In the genomic region with DNA sequence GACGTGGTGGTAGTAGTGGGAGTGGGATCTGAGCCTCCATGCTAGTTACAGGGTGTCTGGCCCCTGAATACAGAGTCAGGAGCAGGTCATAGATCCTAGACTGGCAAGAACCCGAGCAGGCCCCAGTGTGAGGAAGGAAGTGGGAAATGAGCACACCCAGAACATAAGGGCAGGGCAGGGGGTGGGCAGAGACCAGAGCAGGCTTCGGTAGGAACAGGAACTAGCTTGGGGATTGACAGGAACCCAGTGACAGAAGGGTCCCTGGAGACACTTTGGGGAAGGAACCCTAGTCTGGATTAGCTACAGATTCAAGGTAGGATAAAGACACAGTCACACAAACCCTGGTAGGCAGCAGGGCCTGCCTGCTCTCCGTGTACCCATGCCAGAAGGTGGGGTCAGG, we compare ENCODE assay signal across 8 mouse cellular contexts. TPM values are rescaled to one million over a fixed set of nuclear protein-coding genes. Genes with fewer than 3 reads are reported as not detected.
A peak's percentile ranks its signal among the peaks of the same experiment; 100 is the strongest.
DNase-seq lines count a peak whose midpoint lies in the region; ATAC-seq and TF ChIP-seq lines count a peak whose summit lies in the region.

No protein-coding gene starts in this region.

- peak overlapping the region; percentile 62; the same call in 1 of the 2 replicates for H3K4me3 ChIP-seq in cortical plate, adult 2 months (ENCODE audit: insufficient read depth, low read length)

- ATAC-seq in megakaryocyte progenitor cell, adult 5-6 weeks (replicated peaks; ENCODE audit: poor library complexity) = peak; percentile 30

- intact Hi-C loops in heart, postnatal 14 days (cut with DNase I) = loop anchor here (5.0 kb wide), 1 partner anchor 378 kb away; no protein-coding TSS in a partner anchor

- H3K4me1 ChIP-seq in cortical plate, adult 2 months (ENCODE audit: control insufficient read depth, insufficient read depth, low read length) = peaks cover 5% of the 10 kb centered on the region; the same call in 1 of the 2 replicates

- peak; percentile 57 for DNase-seq in cerebellum, adult 9-11 months
- no peak for DNase-seq in cerebellum, postnatal 4 days (ENCODE audit: low spot score in 2 of 2)
- DNase-seq in heart, postnatal 14 days = peak; percentile 37 to 43
- peak; percentile 34 to 56 for DNase-seq in kidney, postnatal 4 days
- no peak for DNase-seq in right cerebral cortex, postnatal 36 days (ENCODE audit: low spot score in 2 of 2)
- no peak for DNase-seq in thymus, postnatal 4 days

- H3K27ac ChIP-seq in cortical plate, adult 2 months (ENCODE audit: insufficient read depth, low read length) = peak overlapping the region; percentile 71

- no peak for TF ChIP-seq POLR2A in cortical plate, adult 2 months (IDR thresholded peaks at IDR 0.05; ENCODE audit: extremely low read depth, insufficient read depth, low read length)

- no peak for TF ChIP-seq CTCF in cortical plate, adult 2 months (IDR thresholded peaks at IDR 0.05; ENCODE audit: extremely low read depth, insufficient read depth, low read length)

RNA-seq across cellular contexts. Expression of a gene that starts 1.3 kb away (rescaled TPM):
- 28.5 and 29.2 TPM in 2 replicates for polyA plus RNA-seq in cortical plate, adult 2 months (2012; rRNA removed)
- 10 to 100 TPM; 33.7 to 33.8 TPM for total RNA-seq in heart, postnatal 14 days (2021)
- 1.3 and 2.0 TPM in 2 replicates for total RNA-seq in megakaryocyte progenitor cell, adult 5-6 weeks (2015)
- total RNA-seq in megakaryocyte progenitor cell, adult 5-6 weeks (2017) = 1.5 and 2.0 TPM in 2 replicates

RNA-seq across cellular contexts. Expression of a gene that starts 13.2 kb away (rescaled TPM):
- polyA plus RNA-seq in cortical plate, adult 2 months (2012; rRNA removed) = 128 and 132 TPM in 2 replicates
- 10 to 100 TPM; 97.8 to 99.2 TPM for total RNA-seq in heart, postnatal 14 days (2021)
- 127 and 153 TPM in 2 replicates for total RNA-seq in megakaryocyte progenitor cell, adult 5-6 weeks (2015)
- 114 and 168 TPM in 2 replicates for total RNA-seq in megakaryocyte progenitor cell, adult 5-6 weeks (2017)

RNA-seq across cellular contexts. Expression of a gene that starts 14.1 kb away (rescaled TPM):
- polyA plus RNA-seq in cortical plate, adult 2 months (2012; rRNA removed) = 66.7 and 77.8 TPM in 2 replicates
- total RNA-seq in heart, postnatal 14 days (2021) = 10 to 100 TPM; 20.3 to 25.2 TPM
- total RNA-seq in megakaryocyte progenitor cell, adult 5-6 weeks (2015) = 0.07 TPM in 1 of 2 replicates, not detected in the other
- total RNA-seq in megakaryocyte progenitor cell, adult 5-6 weeks (2017) = 0.37 and 0.96 TPM in 2 replicates

RNA-seq across cellular contexts. Expression of a gene that starts 19.1 kb away (rescaled TPM):
- polyA plus RNA-seq in cortical plate, adult 2 months (2012; rRNA removed) = 21.0 and 21.9 TPM in 2 replicates
- 10 to 100 TPM; 22.1 to 24.5 TPM for total RNA-seq in heart, postnatal 14 days (2021)
- total RNA-seq in megakaryocyte progenitor cell, adult 5-6 weeks (2015) = 8.6 and 13.2 TPM in 2 replicates
- total RNA-seq in megakaryocyte progenitor cell, adult 5-6 weeks (2017) = 4.7 and 8.9 TPM in 2 replicates

RNA-seq across cellular contexts. Expression of a gene that starts 34.4 kb away (rescaled TPM):
- polyA plus RNA-seq in cortical plate, adult 2 months (2012; rRNA removed) = 25.0 and 28.4 TPM in 2 replicates
- total RNA-seq in heart, postnatal 14 days (2021) = 1 to 10 TPM; 4.7 to 4.8 TPM
- total RNA-seq in megakaryocyte progenitor cell, adult 5-6 weeks (2015) = 18.3 and 19.3 TPM in 2 replicates
- total RNA-seq in megakaryocyte progenitor cell, adult 5-6 weeks (2017) = 12.3 and 17.8 TPM in 2 replicates

Comparison
In these comparisons a context has a peak if more than half of its experiments do, and no peak if none do; other contexts are left out.
1. DNase-seq: peak in cerebellum, adult 9-11 months (single experiment), heart, postnatal 14 days (2 of 2) and kidney, postnatal 4 days (2 of 2); none in cerebellum, postnatal 4 days (0 of 2), right cerebral cortex, postnatal 36 days (0 of 2) and thymus, postnatal 4 days (single experiment).
2. RNA of a gene that starts 1.3 kb away (total RNA-seq): 33.7 to 33.8 TPM in heart, postnatal 14 days; 1.3 to 2.0 TPM in megakaryocyte progenitor cell, adult 5-6 weeks; every median in the first group is over 10 times any median in the second.
3. RNA of a gene that starts 14.1 kb away (total RNA-seq): 20.3 to 25.2 TPM in heart, postnatal 14 days; 0.07 to 0.96 TPM in megakaryocyte progenitor cell, adult 5-6 weeks; every median in the first group is over 10 times any median in the second.